Mouse (Mus musculus) right cerebral cortex, adult 2 months (tissue): ENCODE results near the gene Naa60.
A peak's percentile ranks its signal among the peaks of the same experiment; 100 is the strongest.

Source experiments
- DNase-seq, 2 experiments: peaks; one replicate each; pipeline ENCODE4 v3.0.0; 2021 to 2022; ENCODE audit warnings: low spot score in 2 of 2

The Naa60 gene

GRCm38 (mm10) chr16:3891621-3892295, 19.6 kb downstream of the Naa60 start:
- DNase-seq, result peak in 1 of 2 experiments; percentile 29

GRCm38 (mm10) chr16:3893739-3894138, 21.6 kb downstream of the Naa60 start:
- DNase-seq, result no peak

- no peak for DNase-seq
Measured at GRCm38 (mm10) chr16:3895173-3895792, 23.1 kb downstream of the Naa60 start.

GRCm38 (mm10) chr16:3896046-3896445, 23.9 kb downstream of the Naa60 start:
- DNase-seq, result no peak

GRCm38 (mm10) chr16:3896553-3896952, 24.4 kb downstream of the Naa60 start:
- DNase-seq, result no peak

GRCm38 (mm10) chr16:3907471-3907870, 35.3 kb downstream of the Naa60 start:
- DNase-seq, result no peak

- peak; percentile 95 to 97 for DNase-seq
Measured at GRCm38 (mm10) chr16:3908537-3909111, 36.4 kb downstream of the Naa60 start, which contains the start of the genes 1700037C18Rik and Cluap1. TSS of gene 1700037C18Rik (minus strand) at chr16:3908689. TSS of gene Cluap1 (plus strand) at chr16:3908801.

GRCm38 (mm10) chr16:3909118-3909517, 36.9 kb downstream of the Naa60 start:
- DNase-seq, result no peak

- DNase-seq, result no peak
Measured at GRCm38 (mm10) chr16:3920756-3921155, 48.6 kb downstream of the Naa60 start.

- no peak for DNase-seq
Measured at GRCm38 (mm10) chr16:3923515-3923914, 51.3 kb downstream of the Naa60 start.

- no peak for DNase-seq
Measured at GRCm38 (mm10) chr16:3923966-3924365, 51.8 kb downstream of the Naa60 start.

GRCm38 (mm10) chr16:3928582-3928981, 56.4 kb downstream of the Naa60 start:
- no peak for DNase-seq

GRCm38 (mm10) chr16:3929151-3929550, 57.0 kb downstream of the Naa60 start:
- no peak for DNase-seq

- no peak for DNase-seq
Measured at GRCm38 (mm10) chr16:3933536-3933935, 61.4 kb downstream of the Naa60 start.

- DNase-seq, result no peak
Measured at GRCm38 (mm10) chr16:3934091-3934490, 61.9 kb downstream of the Naa60 start.

- no peak for DNase-seq
Measured at GRCm38 (mm10) chr16:3934701-3935100, 62.5 kb downstream of the Naa60 start.

- DNase-seq, result no peak
Measured at GRCm38 (mm10) chr16:3951141-3951540, 79.0 kb downstream of the Naa60 start.
